Mouse (Mus musculus): ENCODE measurements around the gene Mrpl40.

Mrpl40 gene

DNA sequence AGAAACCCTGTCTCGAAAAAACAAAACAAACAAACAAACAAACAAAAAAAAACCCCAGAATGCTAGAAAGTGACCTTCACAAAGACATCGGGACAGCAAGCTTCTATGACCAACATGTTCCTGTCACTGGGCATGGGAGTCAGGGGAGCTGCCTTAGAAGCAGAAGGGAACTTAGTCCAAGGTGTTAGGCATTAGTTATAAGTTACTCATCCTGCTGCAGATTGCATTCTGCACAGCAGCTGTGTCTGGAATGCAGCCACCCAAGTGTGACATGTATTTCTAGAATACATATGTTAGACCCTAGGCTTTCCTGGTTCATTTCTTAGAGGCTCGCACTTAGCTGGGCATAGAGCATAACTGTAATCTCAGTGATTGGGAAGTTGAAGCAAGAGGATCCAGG lies 48.0 kb downstream of the Mrpl40 start:
- DNase-seq (ENCODE audit: low spot score in 2 of 2): no peak

DNA sequence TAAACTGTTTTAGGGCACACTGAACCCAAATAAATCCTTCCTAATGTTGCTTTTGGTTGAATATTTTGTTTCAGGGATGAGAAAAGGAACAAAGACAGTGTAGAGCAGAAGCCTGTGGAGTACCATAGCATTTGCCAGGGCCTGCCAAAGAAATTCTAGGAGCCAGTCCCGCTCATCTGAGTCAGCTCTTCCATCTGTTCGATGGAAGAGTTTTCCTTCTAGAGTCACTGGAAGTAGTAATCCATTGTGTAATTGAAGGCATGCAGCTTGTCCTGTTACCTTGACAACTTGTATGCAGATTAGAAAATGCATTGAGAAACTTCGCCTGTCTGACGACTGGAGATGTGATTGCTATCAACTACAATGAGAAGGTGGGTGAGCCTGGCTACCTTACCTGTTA lies 53.7 kb downstream of the Mrpl40 start:
- DNase-seq (ENCODE audit: low spot score in 2 of 2): no peak

DNA sequence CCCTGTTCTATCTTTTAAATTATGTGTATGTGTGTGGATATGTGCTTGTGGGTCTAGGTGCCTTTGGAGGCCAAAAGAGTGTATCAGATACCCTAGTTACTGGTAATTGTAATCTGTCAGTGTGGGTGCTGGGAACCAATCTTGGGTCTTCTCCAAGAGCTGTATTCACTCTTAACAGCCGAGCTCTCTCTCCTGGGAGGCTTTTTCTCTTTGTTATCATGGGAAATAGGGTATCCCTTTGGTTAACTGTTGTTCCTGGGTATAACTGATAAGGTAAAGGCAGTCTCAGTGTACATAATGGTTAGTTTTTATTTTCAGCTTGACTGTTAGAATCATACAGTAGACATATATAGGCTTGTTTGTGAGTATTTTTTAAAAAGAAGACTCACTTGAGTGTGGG lies 54.3 kb downstream of the Mrpl40 start:
- DNase-seq (ENCODE audit: low spot score in 2 of 2): no peak
